Mouse (Mus musculus): ENCODE measurements at regions not wholly inside any gene's neighbourhood (a gene's known extent, or its start where the extent isn't known, plus 50 kb on each side); places are given as distances from the start of the nearest gene placed in this dataset.

- TF ChIP-seq CTCF (IDR thresholded peaks at IDR 0.05; ENCODE audit: insufficient read depth, low read depth, low read length) (no peak), POLR2A (IDR thresholded peaks at IDR 0.05; ENCODE audit: insufficient read depth, low read depth, low read length) (no peak)
These were observed 303.1 kb downstream of the Fam198b start for GRCm38 (mm10) chr3:80187406-80187805.

Measured in olfactory bulb, adult 2 months (tissue).